Mouse (Mus musculus) forebrain, embryonic 16.5 days (tissue): Measurements from ENCODE around the gene Cenpm. TPM values are rescaled to one million over a fixed set of nuclear protein-coding genes. Genes with fewer than 3 reads are reported as not detected.

Experiments used
- ATAC-seq: fragments of 200-750 bp; cut with Nextera tagmentation; 2 replicates; pipeline ENCODE4 v1.8.0; 2017; ENCODE audit warnings: mild to moderate bottlenecking, moderate library complexity
- H3K27ac ChIP-seq: fragments of 300-500 bp; sonication (generic); 2 replicates; pipeline ENCODE4 v1.5.1; 2014; ENCODE audit warnings: low read length, control low read depth
- H3K27me3 ChIP-seq: fragments of 300-500 bp; sonication (generic); replicated peaks from 2 replicates; pipeline ENCODE4 v1.6.1; 2014; ENCODE audit warnings: low read length; ENCODE audit not compliant: control insufficient read depth, insufficient read depth
- H3K36me3 ChIP-seq: fragments of 300-500 bp; sonication (generic); 2 replicates; pipeline ENCODE4 v1.6.1; 2014; ENCODE audit not compliant: control insufficient read depth, insufficient read depth
- H3K4me1 ChIP-seq: fragments of 300-500 bp; sonication (generic); replicated peaks from 2 replicates; pipeline ENCODE4 v1.6.1; 2014; ENCODE audit warnings: low read length; ENCODE audit not compliant: control insufficient read depth, insufficient read depth
- H3K4me2 ChIP-seq: fragments of 300-500 bp; sonication (generic); 2 replicates; pipeline ENCODE4 v1.6.1; 2014; ENCODE audit warnings: mild to moderate bottlenecking, low read length, control low read depth
- H3K4me3 ChIP-seq: fragments of 300-500 bp; sonication (generic); replicated peaks from 2 replicates; pipeline ENCODE4 v1.5.1; 2014; ENCODE audit warnings: mild to moderate bottlenecking, low read length, control low read depth
- H3K9ac ChIP-seq: fragments of 300-500 bp; sonication (generic); replicated peaks from 2 replicates; pipeline ENCODE4 v1.6.1; 2014; ENCODE audit warnings: low read depth, low read length, control low read depth
- H3K9me3 ChIP-seq: fragments of 300-500 bp; sonication (generic); 2 replicates; pipeline ENCODE4 v1.6.1; 2016; ENCODE audit warnings: low read length; ENCODE audit not compliant: control insufficient read depth
- WGBS: fragments of 180-500 bp; shearing (Covaris S2); extraction: QIAGEN DNeasy Blood & Tissue Kit; methylation state at CpG from one replicate; pipeline ENCODE4 v1.1.7; 2014; 5-methylcytosine and 5-hydroxymethylcytosine counted together
- polyA plus RNA-seq: library from polyadenylated mRNA; unstranded; fragments of >200 nt; fragmentation: Nextera tagmentation; extraction: Ambion mirVana; gene quantifications from 2 replicates; pipeline ENCODE4 v1.2.1, GENCODE M21; 2015

The Cenpm gene
- polyA plus RNA-seq, 1 experiment from 2014 or later: 29.8 TPM

- no peak overlapping the region for H3K4me3 ChIP-seq
- H3K9me3 ChIP-seq: no peaks in the 10 kb centered on the region
- no peak overlapping the region for H3K4me2 ChIP-seq
- no peak overlapping the region; the same call in 1 of the 2 replicates for H3K9ac ChIP-seq
- peaks cover 3% of the 10 kb centered on the region; the same call in 1 of the 2 replicates for H3K27me3 ChIP-seq
- no peaks in the 10 kb centered on the region for H3K36me3 ChIP-seq
- ATAC-seq: no peak
- 66% methylated on average over 14 of the region's 14 CpGs for WGBS
- no peak overlapping the region for H3K27ac ChIP-seq
- H3K4me1 ChIP-seq: peaks cover 20% of the 10 kb centered on the region
Observed at GRCm38 (mm10) chr15:82221104-82221860, 23.3 kb downstream of the Cenpm start.

- peaks cover 3% of the 10 kb centered on the region; the same call in 1 of the 2 replicates for H3K27me3 ChIP-seq
- peaks cover 26% of the 10 kb centered on the region for H3K4me1 ChIP-seq
- 42% methylated on average over 11 of the region's 12 CpGs for WGBS
- no peak for ATAC-seq
- no peak overlapping the region for H3K4me2 ChIP-seq
- no peak overlapping the region for H3K27ac ChIP-seq
- no peaks in the 10 kb centered on the region for H3K36me3 ChIP-seq
- no peak overlapping the region for H3K9ac ChIP-seq
- H3K9me3 ChIP-seq: no peaks in the 10 kb centered on the region
- no peak overlapping the region for H3K4me3 ChIP-seq
Observed at GRCm38 (mm10) chr15:82220003-82220675, 24.4 kb downstream of the Cenpm start.

GRCm38 (mm10) chr15:82218778-82219666 lies 25.5 kb downstream of the Cenpm start:
- Histone ChIP-seq H3K4me1 (peaks cover 22% of the 10 kb centered on the region), H3K4me3 (no peak overlapping the region), H3K27ac (no peak overlapping the region), H3K4me2 (no peak overlapping the region), H3K27me3 (peaks cover 10% of the 10 kb centered on the region), H3K9ac (no peak overlapping the region), H3K9me3 (no peaks in the 10 kb centered on the region), H3K36me3 (no peaks in the 10 kb centered on the region)
- 84% methylated on average over 26 of the region's 26 CpGs for WGBS
- no peak for ATAC-seq

GRCm38 (mm10) chr15:82217980-82218379 lies 26.6 kb downstream of the Cenpm start:
- 36% methylated on average over 9 of the region's 9 CpGs for WGBS
- no peak overlapping the region for H3K27ac ChIP-seq
- H3K9ac ChIP-seq: no peak overlapping the region

GRCm38 (mm10) chr15:82217039-82217438 lies 27.5 kb downstream of the Cenpm start:
- H3K4me2 ChIP-seq: no peak overlapping the region
- 22% methylated on average over 7 of the region's 7 CpGs for WGBS
- no peak for ATAC-seq

More at GRCm38 (mm10) chr15:82217980-82218379, 26.6 kb downstream of the Cenpm start:
- ATAC-seq: no peak
- Histone ChIP-seq H3K4me3 (no peak overlapping the region), H3K36me3 (no peaks in the 10 kb centered on the region), H3K4me2 (no peak overlapping the region), H3K27me3 (peaks cover 18% of the 10 kb centered on the region), H3K4me1 (peaks cover 17% of the 10 kb centered on the region), H3K9me3 (no peaks in the 10 kb centered on the region)

GRCm38 (mm10) chr15:82216142-82216827 lies 28.3 kb downstream of the Cenpm start:
- Histone ChIP-seq H3K9me3 (no peaks in the 10 kb centered on the region), H3K4me1 (peaks cover 32% of the 10 kb centered on the region), H3K4me2 (no peak overlapping the region), H3K27ac (no peak overlapping the region), H3K9ac (no peak overlapping the region), H3K27me3 (peaks cover 33% of the 10 kb centered on the region), H3K36me3 (no peaks in the 10 kb centered on the region), H3K4me3 (no peak overlapping the region)
- ATAC-seq: no peak; the same call in 1 of the 2 replicates
- WGBS: 29% methylated on average over 20 of the region's 20 CpGs

More at GRCm38 (mm10) chr15:82217039-82217438, 27.5 kb downstream of the Cenpm start:
- Histone ChIP-seq H3K27me3 (peaks cover 25% of the 10 kb centered on the region), H3K36me3 (no peaks in the 10 kb centered on the region), H3K9me3 (no peaks in the 10 kb centered on the region), H3K27ac (no peak overlapping the region), H3K9ac (0 out of 2 replicates have a peak overlapping the region, but pooled peaks have one; percentile 1), H3K4me1 (peaks cover 25% of the 10 kb centered on the region), H3K4me3 (no peak overlapping the region)

- no peaks in the 10 kb centered on the region for H3K36me3 ChIP-seq
- no peak overlapping the region for H3K4me2 ChIP-seq
- no peak overlapping the region for H3K27ac ChIP-seq
- H3K4me1 ChIP-seq: peaks cover 32% of the 10 kb centered on the region
- no peak overlapping the region for H3K4me3 ChIP-seq
- H3K27me3 ChIP-seq: peaks cover 39% of the 10 kb centered on the region
- H3K9me3 ChIP-seq: no peaks in the 10 kb centered on the region
- H3K9ac ChIP-seq: no peak overlapping the region
- ATAC-seq: no peak
- WGBS: 23% methylated on average over 11 of the region's 11 CpGs
Observed at GRCm38 (mm10) chr15:82215332-82216046, 29.1 kb downstream of the Cenpm start.

GRCm38 (mm10) chr15:82213222-82213621 lies 31.3 kb downstream of the Cenpm start:
- ATAC-seq: no peak
- H3K27me3 ChIP-seq: peaks cover 51% of the 10 kb centered on the region
- H3K4me2 ChIP-seq: no peak overlapping the region
- WGBS: 9% methylated on average over 4 of the region's 4 CpGs
- no peaks in the 10 kb centered on the region for H3K36me3 ChIP-seq
- H3K9me3 ChIP-seq: no peaks in the 10 kb centered on the region
- H3K4me3 ChIP-seq: no peak overlapping the region
- peaks cover 30% of the 10 kb centered on the region for H3K4me1 ChIP-seq
- no peak overlapping the region for H3K9ac ChIP-seq
- H3K27ac ChIP-seq: no peak overlapping the region
